Mouse (Mus musculus) natural killer cell, adult 2 months (primary cell): ENCODE data around the gene Nrm.

Experiments
- DNase-seq, 2 experiments: peaks; one replicate each; pipeline ENCODE4 v3.0.0; 2022; ENCODE audit warnings: low spot score in 2 of 2

The Nrm gene

GRCm38 (mm10) chr17:35903992-35904355 is 42.9 kb downstream of the Nrm start:
- no peak for DNase-seq

GRCm38 (mm10) chr17:35905587-35905986 is 44.5 kb downstream of the Nrm start:
- DNase-seq: no peak

GRCm38 (mm10) chr17:35907609-35908008 is 46.5 kb downstream of the Nrm start:
- DNase-seq: no peak

- DNase-seq: no peak
These were observed 48.2 kb downstream of the Nrm start for GRCm38 (mm10) chr17:35909186-35909918.

GRCm38 (mm10) chr17:35909919-35910369 is 48.8 kb downstream of the Nrm start, which contains the start of gene Atat1:
Gene Atat1 (minus strand): TSS chr17:35910075.
- DNase-seq: peak; percentile 98

- DNase-seq: no peak
These were observed 53.9 kb downstream of the Nrm start for GRCm38 (mm10) chr17:35914975-35915374.
